Mouse (Mus musculus): ENCODE results near the gene Macrod2.

- no peak for TF ChIP-seq CTCF (IDR thresholded peaks at IDR 0.05; ENCODE audit: control insufficient read depth, insufficient read depth, insufficient read length)
- no peak for TF ChIP-seq USF1 (IDR thresholded peaks at IDR 0.05; ENCODE audit: low read depth)
- no peak for TF ChIP-seq MYOG (IDR thresholded peaks at IDR 0.05; ENCODE audit: control insufficient read depth, extremely low read depth, insufficient read length)
- TF ChIP-seq CEBPB (IDR thresholded peaks at IDR 0.05; ENCODE audit: low read depth): no peak
- TF ChIP-seq MAX (IDR thresholded peaks at IDR 0.05): peak; percentile 13
- TF ChIP-seq FOSL1 (IDR thresholded peaks at IDR 0.05; ENCODE audit: insufficient read depth, low read length, poor library complexity, severe bottlenecking): peak; percentile 93
These were observed 395.3 kb downstream of the Macrod2 start for GRCm38 (mm10) chr2:140790363-140790762.

Data from C2C12 (cell line).